Mouse (Mus musculus) liver, embryonic 14 days (tissue): Measurements from ENCODE around the gene Gm21915. TPM values are rescaled to one million over a fixed set of nuclear protein-coding genes. Genes with fewer than 3 reads are reported as not detected.

Experiments
- polyA plus RNA-seq: library from polyadenylated mRNA; depleted of rRNA; stranded (reverse); fragments of >200 nt; gene quantifications from 2 replicates; pipeline ENCODE4 v1.2.3, GENCODE M21; 2012; rRNA removed

Gene Gm21915
- not detected in 2 replicates for polyA plus RNA-seq

DNA sequence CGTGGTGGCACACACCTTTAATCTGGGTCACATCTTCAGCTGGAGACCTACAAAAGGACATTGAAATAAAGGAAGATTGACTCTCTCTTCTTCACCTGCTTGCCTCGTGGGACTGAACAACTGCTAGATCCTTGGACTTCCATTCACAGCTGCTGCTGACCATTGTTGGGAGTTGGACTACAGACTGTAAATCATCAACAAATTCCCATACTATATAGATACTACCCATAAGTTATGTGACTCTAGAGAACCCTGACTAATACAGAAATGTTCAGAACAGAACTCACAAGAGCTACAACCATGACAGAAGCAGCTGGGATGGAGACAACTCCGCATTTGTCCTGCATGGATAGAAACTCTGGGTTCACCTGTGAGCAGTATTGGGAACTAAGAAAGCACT is at the start of gene Gm21915:
Gene Gm21915 (plus strand): TSS at position 301 of the 400 bp plus-strand sequence.

DNA sequence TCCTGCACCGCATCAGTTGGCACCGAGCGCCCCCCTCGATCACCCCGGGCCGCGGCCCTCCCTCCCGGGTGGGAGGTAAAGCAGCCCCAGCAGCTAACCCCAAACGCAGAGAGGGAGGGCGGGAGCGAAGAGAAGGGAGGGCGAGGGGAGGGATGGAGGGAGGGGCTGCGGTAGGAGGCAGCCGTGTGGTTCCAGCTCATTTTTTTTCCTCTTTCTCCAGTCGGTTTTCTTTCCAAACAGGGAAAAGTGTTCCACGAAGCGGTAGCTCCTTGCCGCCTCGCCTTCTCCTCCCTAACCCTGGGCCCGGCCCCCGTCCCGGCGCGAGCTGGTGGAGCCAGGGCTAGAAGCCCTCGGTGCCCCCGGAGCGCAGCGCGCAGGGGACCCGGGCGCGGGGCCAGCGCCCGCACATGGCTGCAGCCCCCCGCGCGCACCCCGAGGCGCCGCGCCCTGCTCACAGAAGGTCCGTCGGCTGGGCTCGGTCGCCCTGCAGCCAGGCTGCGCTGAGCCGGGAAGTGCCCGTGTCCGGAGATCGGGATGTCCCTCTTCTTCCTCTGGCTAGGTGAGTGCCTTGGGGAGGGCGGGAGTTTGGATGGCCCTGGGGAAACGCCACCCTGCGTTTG is 15.5 kb downstream of the Gm21915 start, which contains the start of gene Clmp:
Gene Clmp (plus strand): TSS at position 162 of the 620 bp plus-strand sequence.

Other genes with a start within 250 kb of the Gm21915 start
- gene Gramd1b, start 139.2 kb upstream of the Gm21915 start, polyA plus RNA-seq: 1.1 and 1.2 TPM in 2 replicates
- 0.38 and 0.80 TPM in 2 replicates for gene Clmp, start 15.3 kb downstream of the Gm21915 start, polyA plus RNA-seq
- gene Hspa8, start 130.4 kb downstream of the Gm21915 start, polyA plus RNA-seq: 1,109 and 1,266 TPM in 2 replicates
- gene Bsx, start 203.5 kb downstream of the Gm21915 start, polyA plus RNA-seq: not detected in 2 replicates